Mouse (Mus musculus) ES-Bruce4 (cell line): ENCODE results near the gene Dchs2.

ENCODE experiments used
- CTCF ChIP-seq: IDR thresholded peaks from one replicate; pipeline ENCODE4 v1.8.1; 2011; ENCODE audit warnings: low read depth, low read length
- EP300 ChIP-seq: IDR thresholded peaks from 2 replicates; pipeline ENCODE4 v1.6.1; 2011; ENCODE audit warnings: low read depth, low read length; ENCODE audit not compliant: insufficient read depth

- TF ChIP-seq CTCF (no peak), EP300 (no peak)
These were observed 57.8 kb downstream of the Dchs2 start for GRCm38 (mm10) chr3:83185527-83185926.
